Mouse (Mus musculus): Measurements from ENCODE around the gene Nde1. TPM values are rescaled to one million over a fixed set of nuclear protein-coding genes. Genes with fewer than 3 reads are reported as not detected.

Nde1 gene
- polyA plus RNA-seq, 1 experiment from 2014 or later = 66.0 TPM

- H3K36me3 ChIP-seq = peaks cover 18% of the 10 kb centered on the region
- ATAC-seq (ENCODE audit: extremely low read depth, insufficient number of reproducible peaks, low FRiP score, low TSS enrichment) = no peak
- peak overlapping the region; percentile 96 for H3K9ac ChIP-seq
- H3K27me3 ChIP-seq (replicated peaks) = no peaks in the 10 kb centered on the region
- H3K9me3 ChIP-seq = no peaks in the 10 kb centered on the region
- peak overlapping the region; percentile 80 for H3K4me2 ChIP-seq
- peak overlapping the region; percentile 86 for H3K27ac ChIP-seq (replicated peaks)
- peaks cover 32% of the 10 kb centered on the region for H3K4me1 ChIP-seq
- 4% methylated on average over 10 of the region's 10 CpGs for WGBS
- H3K4me3 ChIP-seq = peak overlapping the region; percentile 85
Observed at GRCm38 (mm10) chr16:14163731-14164130, 656 bp downstream of the Nde1 start.

GRCm38 (mm10) chr16:14166490-14166889 is 3.4 kb downstream of the Nde1 start:
- Histone ChIP-seq H3K27me3 (replicated peaks) (no peaks in the 10 kb centered on the region), H3K9me3 (no peaks in the 10 kb centered on the region), H3K4me2 (no peak overlapping the region), H3K4me1 (peaks cover 30% of the 10 kb centered on the region), H3K4me3 (no peak overlapping the region), H3K27ac (replicated peaks) (no peak overlapping the region), H3K9ac (no peak overlapping the region), H3K36me3 (peaks cover 46% of the 10 kb centered on the region)
- ATAC-seq (ENCODE audit: extremely low read depth, insufficient number of reproducible peaks, low FRiP score, low TSS enrichment) = no peak
- 78% methylated on average over 4 of the region's 4 CpGs for WGBS

- Histone ChIP-seq H3K9me3 (no peaks in the 10 kb centered on the region), H3K27me3 (replicated peaks) (no peaks in the 10 kb centered on the region), H3K4me2 (no peak overlapping the region), H3K9ac (no peak overlapping the region), H3K36me3 (peaks cover 78% of the 10 kb centered on the region), H3K27ac (replicated peaks) (no peak overlapping the region), H3K4me3 (no peak overlapping the region), H3K4me1 (peaks cover 14% of the 10 kb centered on the region)
- 97% methylated on average over 1 of the region's 1 CpGs for WGBS
- ATAC-seq (ENCODE audit: extremely low read depth, insufficient number of reproducible peaks, low FRiP score, low TSS enrichment) = no peak
Observed at GRCm38 (mm10) chr16:14169706-14170105, 6.6 kb downstream of the Nde1 start.

- WGBS = 52% methylated on average over 3 of the region's 3 CpGs
- H3K27ac ChIP-seq (replicated peaks) = 0 out of 2 replicates have a peak overlapping the region, but pooled peaks have one; percentile 21
Observed at GRCm38 (mm10) chr16:14178041-14178440, 15.0 kb downstream of the Nde1 start.

GRCm38 (mm10) chr16:14180163-14180733 is 17.2 kb downstream of the Nde1 start:
- no peak overlapping the region for H3K9ac ChIP-seq
- H3K27me3 ChIP-seq (replicated peaks) = no peaks in the 10 kb centered on the region
- peaks cover 90% of the 10 kb centered on the region for H3K36me3 ChIP-seq
- 50% methylated on average over 6 of the region's 6 CpGs for WGBS
- H3K4me3 ChIP-seq = no peak overlapping the region
- H3K27ac ChIP-seq (replicated peaks) = no peak overlapping the region
- ATAC-seq (ENCODE audit: extremely low read depth, insufficient number of reproducible peaks, low FRiP score, low TSS enrichment) = no peak
- peaks cover 12% of the 10 kb centered on the region for H3K4me1 ChIP-seq
- H3K4me2 ChIP-seq = no peak overlapping the region
- H3K9me3 ChIP-seq = no peaks in the 10 kb centered on the region

More at GRCm38 (mm10) chr16:14178041-14178440, 15.0 kb downstream of the Nde1 start:
- Histone ChIP-seq H3K27me3 (replicated peaks) (no peaks in the 10 kb centered on the region), H3K4me2 (no peak overlapping the region), H3K9ac (no peak overlapping the region), H3K9me3 (no peaks in the 10 kb centered on the region), H3K4me3 (no peak overlapping the region), H3K4me1 (peaks cover 12% of the 10 kb centered on the region), H3K36me3 (peaks cover 90% of the 10 kb centered on the region)
- ATAC-seq (ENCODE audit: extremely low read depth, insufficient number of reproducible peaks, low FRiP score, low TSS enrichment) = no peak

GRCm38 (mm10) chr16:14182360-14182759 is 19.3 kb downstream of the Nde1 start:
- no peak for ATAC-seq (ENCODE audit: extremely low read depth, insufficient number of reproducible peaks, low FRiP score, low TSS enrichment)

GRCm38 (mm10) chr16:14183856-14184255 is 20.8 kb downstream of the Nde1 start:
- H3K4me2 ChIP-seq = no peak overlapping the region
- WGBS = 89% methylated on average over 1 of the region's 1 CpGs
- peaks cover 7% of the 10 kb centered on the region for H3K4me1 ChIP-seq
- H3K9me3 ChIP-seq = no peaks in the 10 kb centered on the region
- H3K36me3 ChIP-seq = peaks cover 90% of the 10 kb centered on the region
- no peaks in the 10 kb centered on the region for H3K27me3 ChIP-seq (replicated peaks)
- H3K9ac ChIP-seq = no peak overlapping the region
- no peak for ATAC-seq (ENCODE audit: extremely low read depth, insufficient number of reproducible peaks, low FRiP score, low TSS enrichment)
- no peak overlapping the region for H3K4me3 ChIP-seq
- H3K27ac ChIP-seq (replicated peaks) = no peak overlapping the region

More at GRCm38 (mm10) chr16:14182360-14182759, 19.3 kb downstream of the Nde1 start:
- Histone ChIP-seq H3K27ac (replicated peaks) (no peak overlapping the region), H3K9me3 (no peaks in the 10 kb centered on the region), H3K4me3 (no peak overlapping the region), H3K9ac (no peak overlapping the region), H3K4me1 (peaks cover 12% of the 10 kb centered on the region), H3K36me3 (peaks cover 90% of the 10 kb centered on the region), H3K27me3 (replicated peaks) (no peaks in the 10 kb centered on the region), H3K4me2 (no peak overlapping the region)
- WGBS = 91% methylated on average over 5 of the region's 5 CpGs

GRCm38 (mm10) chr16:14185516-14185915 is 22.4 kb downstream of the Nde1 start:
- ATAC-seq (ENCODE audit: extremely low read depth, insufficient number of reproducible peaks, low FRiP score, low TSS enrichment) = no peak
- Histone ChIP-seq H3K36me3 (peaks cover 93% of the 10 kb centered on the region), H3K4me2 (no peak overlapping the region), H3K27ac (replicated peaks) (no peak overlapping the region), H3K4me1 (peaks cover 3% of the 10 kb centered on the region), H3K27me3 (replicated peaks) (no peaks in the 10 kb centered on the region), H3K9ac (no peak overlapping the region), H3K4me3 (no peak overlapping the region), H3K9me3 (no peaks in the 10 kb centered on the region)
- 92% methylated on average over 5 of the region's 5 CpGs for WGBS

- peak overlapping the region; percentile 15; the same call in 1 of the 2 replicates for H3K27ac ChIP-seq (replicated peaks)
Observed at GRCm38 (mm10) chr16:14194164-14194950, 31.3 kb downstream of the Nde1 start.

GRCm38 (mm10) chr16:14195427-14195826 is 32.4 kb downstream of the Nde1 start:
- 28% methylated on average over 1 of the region's 1 CpGs for WGBS
- no peak overlapping the region for H3K4me3 ChIP-seq
- no peaks in the 10 kb centered on the region for H3K4me1 ChIP-seq
- H3K27me3 ChIP-seq (replicated peaks) = no peaks in the 10 kb centered on the region; the same call in 1 of the 2 replicates
- ATAC-seq (ENCODE audit: extremely low read depth, insufficient number of reproducible peaks, low FRiP score, low TSS enrichment) = no peak
- no peak overlapping the region for H3K27ac ChIP-seq (replicated peaks)
- no peak overlapping the region for H3K4me2 ChIP-seq
- H3K36me3 ChIP-seq = peaks cover 30% of the 10 kb centered on the region
- H3K9me3 ChIP-seq = no peaks in the 10 kb centered on the region
- H3K9ac ChIP-seq = no peak overlapping the region

More at GRCm38 (mm10) chr16:14194164-14194950, 31.3 kb downstream of the Nde1 start:
- H3K9me3 ChIP-seq = no peaks in the 10 kb centered on the region
- H3K9ac ChIP-seq = no peak overlapping the region
- H3K4me3 ChIP-seq = no peak overlapping the region
- H3K4me2 ChIP-seq = no peak overlapping the region
- H3K36me3 ChIP-seq = peaks cover 41% of the 10 kb centered on the region
- WGBS = 67% methylated on average over 9 of the region's 9 CpGs
- H3K27me3 ChIP-seq (replicated peaks) = no peaks in the 10 kb centered on the region
- H3K4me1 ChIP-seq = no peaks in the 10 kb centered on the region
- ATAC-seq (ENCODE audit: extremely low read depth, insufficient number of reproducible peaks, low FRiP score, low TSS enrichment) = no peak

GRCm38 (mm10) chr16:14198798-14199197 is 35.7 kb downstream of the Nde1 start:
- H3K4me3 ChIP-seq = no peak overlapping the region
- H3K9me3 ChIP-seq = no peaks in the 10 kb centered on the region
- 67% methylated on average over 4 of the region's 4 CpGs for WGBS
- H3K36me3 ChIP-seq = no peaks in the 10 kb centered on the region
- H3K4me1 ChIP-seq = no peaks in the 10 kb centered on the region
- no peak overlapping the region for H3K27ac ChIP-seq (replicated peaks)
- ATAC-seq (ENCODE audit: extremely low read depth, insufficient number of reproducible peaks, low FRiP score, low TSS enrichment) = no peak
- H3K27me3 ChIP-seq (replicated peaks) = no peaks in the 10 kb centered on the region; the same call in 1 of the 2 replicates
- H3K4me2 ChIP-seq = no peak overlapping the region
- no peak overlapping the region for H3K9ac ChIP-seq
